Mouse (Mus musculus) ES-Bruce4 (cell line): ENCODE measurements at regions not wholly inside any gene's neighbourhood (a gene's known extent, or its start where the extent isn't known, plus 50 kb on each side); places are given as distances from the start of the nearest gene placed in this dataset.

Experiments
- H3K27ac ChIP-seq: 2 replicates; pipeline ENCODE4 v1.5.1; 2012; ENCODE audit warnings: low read length, inconsistent platforms; ENCODE audit not compliant: insufficient read depth
- H3K27me3 ChIP-seq: 2 replicates; pipeline ENCODE4 v1.6.1; 2012; ENCODE audit warnings: mild to moderate bottlenecking, low read length, inconsistent platforms; ENCODE audit not compliant: control insufficient read depth, poor library complexity, insufficient read depth, severe bottlenecking
- H3K36me3 ChIP-seq: 2 replicates; pipeline ENCODE4 v1.6.1; 2012; ENCODE audit warnings: inconsistent platforms, mild to moderate bottlenecking, low read length, moderate library complexity; ENCODE audit not compliant: control insufficient read depth, poor library complexity, insufficient read depth, severe bottlenecking
- H3K4me1 ChIP-seq: one replicate; pipeline ENCODE4 v1.8.1; 2011; ENCODE audit warnings: low read length; ENCODE audit not compliant: control insufficient read depth, insufficient read depth
- H3K4me3 ChIP-seq: 2 replicates; pipeline ENCODE4 v1.5.1; 2011; ENCODE audit warnings: low read depth, mild to moderate bottlenecking, low read length
- H3K9ac ChIP-seq: 2 replicates; pipeline ENCODE4 v1.6.1; 2012; ENCODE audit warnings: low read depth, mild to moderate bottlenecking, inconsistent platforms; ENCODE audit not compliant: poor library complexity, severe bottlenecking
- H3K9me3 ChIP-seq: replicated peaks from 2 replicates; pipeline ENCODE4 v1.6.1; 2012; ENCODE audit warnings: mild to moderate bottlenecking, low read length, inconsistent platforms; ENCODE audit not compliant: control insufficient read depth, poor library complexity, insufficient read depth, severe bottlenecking
- CTCF ChIP-seq: IDR thresholded peaks from one replicate; pipeline ENCODE4 v1.8.1; 2011; ENCODE audit warnings: low read depth, low read length
- EP300 ChIP-seq: IDR thresholded peaks from 2 replicates; pipeline ENCODE4 v1.6.1; 2011; ENCODE audit warnings: low read depth, low read length; ENCODE audit not compliant: insufficient read depth
- POLR2A ChIP-seq: IDR thresholded peaks from one replicate; pipeline ENCODE4 v1.8.1; 2011; ENCODE audit warnings: low read length; ENCODE audit not compliant: insufficient read depth

- no peaks in the 10 kb centered on the region for H3K27me3 ChIP-seq
- H3K4me1 ChIP-seq: no peaks in the 10 kb centered on the region
- H3K36me3 ChIP-seq: no peaks in the 10 kb centered on the region
- no peak overlapping the region for H3K4me3 ChIP-seq
- H3K9ac ChIP-seq: no peak overlapping the region
- TF ChIP-seq POLR2A (no peak), EP300 (no peak), CTCF (no peak)
- H3K9me3 ChIP-seq: no peaks in the 10 kb centered on the region
- H3K27ac ChIP-seq: no peak overlapping the region
Measured at GRCm38 (mm10) chr8:128202158-128202886, 156.1 kb upstream of the Nrp1 start.

- no peaks in the 10 kb centered on the region for H3K9me3 ChIP-seq
- no peak for TF ChIP-seq POLR2A
- no peak for TF ChIP-seq CTCF
- TF ChIP-seq EP300: no peak
- no peak overlapping the region for H3K27ac ChIP-seq
- H3K4me1 ChIP-seq: no peaks in the 10 kb centered on the region
- H3K36me3 ChIP-seq: no peaks in the 10 kb centered on the region
- H3K27me3 ChIP-seq: no peaks in the 10 kb centered on the region
- no peak overlapping the region for H3K9ac ChIP-seq
- H3K4me3 ChIP-seq: no peak overlapping the region
Measured at GRCm38 (mm10) chr8:128204803-128205202, 153.6 kb upstream of the Nrp1 start.

- H3K9me3 ChIP-seq: no peaks in the 10 kb centered on the region
- no peak overlapping the region for H3K9ac ChIP-seq
- no peak overlapping the region for H3K27ac ChIP-seq
- TF ChIP-seq POLR2A (no peak), CTCF (no peak), EP300 (no peak)
- no peaks in the 10 kb centered on the region for H3K36me3 ChIP-seq
- H3K27me3 ChIP-seq: no peaks in the 10 kb centered on the region
- H3K4me3 ChIP-seq: no peak overlapping the region
- no peaks in the 10 kb centered on the region for H3K4me1 ChIP-seq
Measured at GRCm38 (mm10) chr8:128207138-128207537, 151.3 kb upstream of the Nrp1 start.

- Histone ChIP-seq H3K9ac (no peak overlapping the region), H3K27ac (no peak overlapping the region)
- TF ChIP-seq POLR2A (no peak), EP300 (no peak), CTCF (no peak)
Measured at GRCm38 (mm10) chr8:128210761-128211160, 147.6 kb upstream of the Nrp1 start.

GRCm38 (mm10) chr8:128212223-128212622 lies 146.2 kb upstream of the Nrp1 start:
- no peaks in the 10 kb centered on the region for H3K4me1 ChIP-seq
- H3K9ac ChIP-seq: no peak overlapping the region
- no peaks in the 10 kb centered on the region for H3K36me3 ChIP-seq
- H3K9me3 ChIP-seq: no peaks in the 10 kb centered on the region
- no peak overlapping the region for H3K27ac ChIP-seq
- H3K27me3 ChIP-seq: no peaks in the 10 kb centered on the region
- TF ChIP-seq CTCF (no peak), EP300 (no peak), POLR2A (no peak)
- no peak overlapping the region for H3K4me3 ChIP-seq

More at GRCm38 (mm10) chr8:128210761-128211160, 147.6 kb upstream of the Nrp1 start:
- Histone ChIP-seq H3K36me3 (no peaks in the 10 kb centered on the region), H3K4me3 (no peak overlapping the region), H3K9me3 (no peaks in the 10 kb centered on the region), H3K27me3 (no peaks in the 10 kb centered on the region), H3K4me1 (no peaks in the 10 kb centered on the region)

GRCm38 (mm10) chr8:128214256-128214655 lies 144.1 kb upstream of the Nrp1 start:
- TF ChIP-seq CTCF (no peak), EP300 (no peak), POLR2A (no peak)
- no peaks in the 10 kb centered on the region for H3K27me3 ChIP-seq
- H3K4me3 ChIP-seq: no peak overlapping the region
- no peaks in the 10 kb centered on the region for H3K4me1 ChIP-seq
- H3K36me3 ChIP-seq: no peaks in the 10 kb centered on the region
- no peaks in the 10 kb centered on the region for H3K9me3 ChIP-seq
- H3K27ac ChIP-seq: no peak overlapping the region
- H3K9ac ChIP-seq: no peak overlapping the region
